Mouse (Mus musculus): ENCODE measurements around the gene Lhx8.

- TF ChIP-seq CTCF (IDR thresholded peaks at IDR 0.05; ENCODE audit: borderline replicate concordance, control insufficient read depth, extremely low read depth, insufficient read depth, low read length, poor library complexity) (no peak), POLR2A (IDR thresholded peaks at IDR 0.05; ENCODE audit: control insufficient read depth, extremely low read depth, insufficient read depth, low read length, poor library complexity) (no peak)
Observed at GRCm38 (mm10) chr3:154290351-154290750, 40.1 kb downstream of the Lhx8 start.
